Mouse (Mus musculus): ENCODE results near the gene Lsamp.

GRCm38 (mm10) chr16:41623871-41624270, 1639.7 kb downstream of the Lsamp start:
- TF ChIP-seq POLR2A (IDR thresholded peaks at IDR 0.05; ENCODE audit: insufficient read depth, low read depth, low read length) (no peak), CTCF (IDR thresholded peaks at IDR 0.05) (no peak)
